Mouse (Mus musculus): ENCODE measurements at regions not wholly inside any gene's neighbourhood (a gene's known extent, or its start where the extent isn't known, plus 50 kb on each side); places are given as distances from the start of the nearest gene placed in this dataset.

- no peak for ATAC-seq (ENCODE audit: low TSS enrichment)
Measured at GRCm38 (mm10) chr3:21507655-21508054, 568.8 kb upstream of the Tbl1xr1 start.

DNA sequence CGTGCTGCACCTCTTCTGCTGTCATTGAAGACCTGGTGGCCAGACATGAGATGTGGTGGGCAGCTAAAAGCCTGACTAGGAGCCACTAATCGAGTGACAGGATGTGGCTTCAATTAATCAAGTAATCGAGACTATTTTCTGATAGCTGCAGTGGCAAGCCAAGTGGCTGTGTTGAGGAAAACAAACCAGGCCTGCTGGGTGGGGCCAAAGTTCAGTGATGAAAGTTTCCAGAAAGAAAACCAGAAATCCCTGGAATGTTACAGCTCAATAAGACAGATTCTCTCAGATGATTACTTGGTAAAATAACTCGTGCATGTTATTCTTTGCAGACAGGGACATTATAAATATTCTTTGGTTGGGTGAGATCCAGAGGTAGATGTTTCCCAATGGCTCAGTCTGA is 564.4 kb upstream of the Tbl1xr1 start:
- no peak for ATAC-seq (ENCODE audit: low TSS enrichment)

DNA sequence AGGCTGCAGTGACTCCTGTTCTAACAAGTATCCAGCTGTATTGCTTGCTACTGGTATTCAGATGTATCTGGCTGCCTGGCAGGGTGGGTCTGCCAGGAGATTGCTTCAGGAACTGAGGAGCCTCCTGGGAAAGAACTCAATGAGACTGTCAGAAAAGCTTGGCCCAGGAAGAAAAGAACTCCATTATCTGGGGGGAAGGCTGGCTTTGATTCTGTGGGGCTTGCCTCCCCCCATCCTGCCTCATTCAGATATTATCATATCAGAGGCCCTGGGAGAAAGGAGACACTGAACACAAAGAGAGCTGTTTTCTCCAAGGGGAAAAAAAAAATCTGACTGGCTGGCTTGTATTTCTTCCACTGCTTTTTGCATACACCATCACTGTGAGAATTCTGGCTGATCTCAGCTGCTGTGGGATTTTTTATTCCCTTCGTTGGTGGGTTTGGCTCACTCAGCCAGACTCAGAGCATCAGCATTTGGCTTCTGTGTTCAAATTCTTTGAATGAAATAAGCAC is 552.0 kb upstream of the Tbl1xr1 start:
- ATAC-seq (ENCODE audit: low TSS enrichment), result peak; percentile 80

- ATAC-seq (ENCODE audit: low TSS enrichment), result no peak
Measured at GRCm38 (mm10) chr3:21530862-21531261, 545.6 kb upstream of the Tbl1xr1 start.

DNA sequence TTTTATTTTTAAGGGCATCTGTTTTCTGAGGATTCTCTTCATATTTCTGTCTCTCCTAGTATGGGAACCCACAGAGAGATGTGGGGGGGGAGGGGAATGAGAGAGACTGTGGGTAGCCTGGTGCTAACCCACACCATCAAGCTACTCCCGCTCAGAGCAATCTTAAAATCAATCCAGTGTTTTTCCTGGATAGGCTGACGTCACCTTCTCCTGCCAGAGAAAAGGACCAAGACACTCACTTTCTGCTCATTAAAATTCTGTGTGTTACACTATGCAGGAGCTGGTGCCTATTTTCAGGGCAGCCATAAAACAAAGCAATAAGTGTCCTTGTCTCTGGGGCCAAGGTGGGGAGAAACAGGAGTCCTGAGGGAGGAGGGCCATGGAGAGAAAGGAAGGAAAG is 537.3 kb upstream of the Tbl1xr1 start:
- peak; percentile 77 for ATAC-seq (ENCODE audit: low TSS enrichment)

DNA sequence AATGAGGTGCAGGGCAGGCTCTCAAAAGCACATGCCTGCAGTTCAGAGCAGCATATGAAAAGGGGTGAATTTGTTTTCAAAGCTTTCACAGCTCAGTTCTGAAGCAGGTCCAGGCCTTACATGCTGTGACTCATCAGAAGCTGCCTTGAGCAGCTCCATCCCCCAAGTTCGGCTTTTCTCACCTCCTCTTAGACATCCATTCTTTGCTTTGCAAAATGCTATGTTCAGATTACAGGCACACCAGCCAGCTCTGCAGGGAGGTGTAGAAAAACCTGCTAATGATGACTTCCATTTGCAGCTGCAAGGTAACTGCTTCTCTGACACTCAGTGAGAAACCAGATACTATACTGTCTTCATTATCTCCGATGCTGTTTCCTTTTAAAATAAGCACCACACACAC is 532.0 kb upstream of the Tbl1xr1 start:
- peak; percentile 98 for ATAC-seq (ENCODE audit: low TSS enrichment)

- ATAC-seq (ENCODE audit: low TSS enrichment), result no peak
Measured at GRCm38 (mm10) chr3:21545156-21545893, 531.1 kb upstream of the Tbl1xr1 start.

GRCm38 (mm10) chr3:21546411-21546810 is 530.0 kb upstream of the Tbl1xr1 start:
- peak; percentile 45 for ATAC-seq (ENCODE audit: low TSS enrichment)

DNA sequence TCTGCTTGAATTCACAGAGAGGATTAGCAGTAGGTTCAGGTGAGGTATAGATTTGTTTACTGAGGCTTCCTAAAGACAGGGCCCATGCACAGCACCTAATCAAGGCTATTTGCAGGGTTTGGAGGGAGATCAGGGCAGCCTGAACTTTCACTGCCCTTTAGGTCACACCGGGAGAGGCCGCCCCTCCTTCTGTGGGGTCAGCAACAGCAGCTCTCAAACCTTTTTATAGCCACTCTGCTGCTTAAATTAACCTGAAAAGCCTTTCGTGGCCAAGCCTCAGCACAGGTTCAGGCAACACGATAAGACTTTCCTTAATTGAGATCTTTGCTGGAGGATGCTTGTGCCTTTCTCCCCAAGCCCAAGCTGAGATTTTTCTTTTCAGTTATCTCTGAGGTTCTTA is 526.8 kb upstream of the Tbl1xr1 start:
- no peak for ATAC-seq (ENCODE audit: low TSS enrichment)

- peak; percentile 86 for ATAC-seq (ENCODE audit: low TSS enrichment)
Measured at GRCm38 (mm10) chr3:21553159-21553758, 523.2 kb upstream of the Tbl1xr1 start.

GRCm38 (mm10) chr3:21553859-21554258 is 522.6 kb upstream of the Tbl1xr1 start:
- ATAC-seq (ENCODE audit: low TSS enrichment), result no peak; the same call in 1 of the 2 replicates

GRCm38 (mm10) chr3:21557963-21558441 is 518.5 kb upstream of the Tbl1xr1 start:
- peak; percentile 53; the same call in 1 of the 2 replicates for ATAC-seq (ENCODE audit: low TSS enrichment)

GRCm38 (mm10) chr3:21562771-21563312 is 513.6 kb upstream of the Tbl1xr1 start:
- ATAC-seq (ENCODE audit: low TSS enrichment), result no peak

- no peak for ATAC-seq (ENCODE audit: low TSS enrichment)
Measured at GRCm38 (mm10) chr3:21563454-21563853, 513.0 kb upstream of the Tbl1xr1 start.

GRCm38 (mm10) chr3:21564211-21564781 is 512.2 kb upstream of the Tbl1xr1 start:
- peak; percentile 93 for ATAC-seq (ENCODE audit: low TSS enrichment)

DNA sequence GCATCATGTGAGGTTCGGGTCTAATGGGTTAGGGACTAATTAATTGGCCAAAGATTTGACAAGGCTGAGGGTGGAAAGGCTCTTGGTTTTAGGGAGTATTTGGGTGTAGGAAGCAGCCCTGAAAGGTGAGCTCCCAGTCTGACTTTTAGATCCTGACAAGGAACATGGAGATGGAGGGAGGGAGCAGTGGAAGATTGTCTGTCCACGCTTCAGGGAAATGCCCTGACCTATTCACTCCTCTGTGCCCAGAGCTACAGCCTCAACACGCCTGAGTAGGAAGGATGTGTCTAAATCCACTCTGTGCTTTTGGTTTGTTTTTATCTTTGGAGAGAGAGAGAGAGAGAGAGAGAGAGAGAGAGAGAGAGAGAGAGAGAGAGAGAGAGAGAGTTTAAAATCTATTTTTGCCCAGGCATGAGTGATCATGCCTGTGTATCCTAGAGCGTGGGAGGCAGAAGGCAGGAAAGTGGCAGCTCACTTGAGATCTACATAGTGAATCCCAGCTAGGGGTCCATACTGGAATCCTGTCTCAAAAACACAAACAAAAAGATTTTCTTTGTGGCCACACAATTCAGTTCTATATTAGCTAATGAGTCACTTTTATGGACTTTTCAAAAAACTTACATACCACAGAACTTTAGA is 511.5 kb upstream of the Tbl1xr1 start:
- ATAC-seq (ENCODE audit: low TSS enrichment), result no peak

DNA sequence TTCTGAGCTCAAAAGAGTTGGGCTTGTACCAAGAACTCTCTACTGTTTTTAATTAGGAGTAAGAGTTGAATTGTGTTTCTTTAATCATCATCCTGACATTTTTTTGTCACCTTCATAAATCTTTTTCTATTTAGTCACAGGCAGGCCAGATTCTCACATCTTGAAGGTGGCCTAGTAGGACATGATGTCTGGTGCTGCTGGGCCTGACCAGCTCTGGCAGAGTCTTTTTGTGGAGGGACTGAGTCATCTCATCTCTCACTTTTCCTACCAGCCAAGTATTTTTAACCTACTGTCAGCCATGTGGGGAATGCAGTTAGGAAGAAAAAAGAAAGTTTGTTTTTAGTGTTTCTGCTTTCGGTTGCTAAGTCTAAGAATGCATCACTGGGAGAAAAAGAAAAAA is 506.7 kb upstream of the Tbl1xr1 start:
- ATAC-seq (ENCODE audit: low TSS enrichment), result peak; percentile 98

DNA sequence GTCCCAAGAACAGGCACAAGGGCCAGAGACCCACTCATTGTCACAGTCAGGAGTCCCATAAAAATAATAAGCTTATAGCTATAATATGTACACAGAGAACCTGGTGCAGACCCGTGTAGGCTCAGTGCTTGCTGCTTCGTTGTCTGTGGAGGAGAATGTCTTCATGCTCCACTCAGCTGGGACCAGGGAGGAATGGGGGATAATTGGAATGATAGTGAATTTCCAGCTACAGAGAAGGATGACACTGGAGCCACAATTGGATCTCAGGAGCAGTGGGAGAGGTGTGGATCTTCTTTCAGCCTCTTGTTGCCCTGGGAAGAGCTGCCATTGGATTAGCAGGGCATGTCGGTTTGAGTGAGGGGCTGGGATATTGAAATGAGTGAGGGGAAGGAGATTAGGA is 497.8 kb upstream of the Tbl1xr1 start:
- ATAC-seq (ENCODE audit: low TSS enrichment), result no peak

DNA sequence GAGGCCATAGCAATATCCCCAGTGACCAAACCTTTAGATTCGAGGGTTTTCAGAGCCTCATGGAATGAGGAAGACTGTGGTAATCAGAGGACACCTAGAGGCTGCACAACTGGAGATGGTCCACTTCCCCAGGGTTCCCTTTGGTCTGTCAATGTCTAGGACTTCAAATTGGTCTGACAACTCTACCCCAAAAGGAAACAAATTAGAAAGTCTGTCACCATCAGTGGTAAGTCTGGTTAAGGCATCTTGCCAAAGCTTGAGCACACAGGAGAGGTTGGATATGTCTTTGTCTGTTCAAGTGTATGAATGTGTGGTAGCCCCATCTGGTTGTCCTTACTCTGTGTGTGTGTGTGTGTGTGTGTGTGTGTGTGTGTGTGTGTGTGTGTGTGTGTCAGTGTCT is 494.3 kb upstream of the Tbl1xr1 start:
- no peak for ATAC-seq (ENCODE audit: low TSS enrichment)

DNA sequence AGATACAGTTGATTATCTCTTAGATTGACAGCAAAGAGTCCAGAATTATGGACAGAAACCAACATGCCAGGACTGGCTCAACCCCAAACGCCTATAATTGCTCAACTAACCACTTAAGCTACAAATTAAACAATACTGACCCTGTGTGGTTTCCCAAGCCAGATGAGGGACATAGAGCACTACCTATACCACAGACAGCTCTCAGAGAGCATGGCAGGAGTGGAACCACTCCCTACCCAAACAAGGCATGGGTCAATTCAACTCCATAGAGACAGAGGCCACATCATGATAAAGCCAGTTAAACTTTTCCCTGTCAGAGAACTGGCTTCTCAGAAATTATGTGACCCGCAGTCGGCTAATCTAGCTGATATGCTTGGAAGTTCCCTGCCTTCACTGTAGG is 490.7 kb upstream of the Tbl1xr1 start:
- no peak for ATAC-seq (ENCODE audit: low TSS enrichment)

GRCm38 (mm10) chr3:21606846-21607245 is 469.6 kb upstream of the Tbl1xr1 start:
- no peak for ATAC-seq (ENCODE audit: low TSS enrichment)

GRCm38 (mm10) chr3:21610231-21610630 is 466.2 kb upstream of the Tbl1xr1 start:
- ATAC-seq (ENCODE audit: low TSS enrichment), result no peak

Data from frontal cortex, adult (tissue).